Mouse (Mus musculus) heart, adult 2 months (tissue): ENCODE results near the gene Wbp2. TPM values are rescaled to one million over a fixed set of nuclear protein-coding genes. Genes with fewer than 3 reads are reported as not detected.

Experiments used
- DNase-seq, 2 experiments: peaks; one replicate each; pipeline ENCODE4 v3.0.0; 2021
- H3K27ac ChIP-seq: fragments of 200-600 bp; 2 replicates; pipeline ENCODE4 v1.8.1; 2022
- H3K27me3 ChIP-seq: fragments of 200-500 bp; 2 replicates; pipeline ENCODE4 v1.6.1; 2012; ENCODE audit warnings: mild to moderate bottlenecking, low read length, inconsistent platforms, mixed read lengths; ENCODE audit not compliant: control insufficient read depth, insufficient read depth
- H3K36me3 ChIP-seq: fragments of 200-500 bp; 2 replicates; pipeline ENCODE4 v1.6.1; 2012; ENCODE audit warnings: low read length, inconsistent platforms; ENCODE audit not compliant: control insufficient read depth, insufficient read depth
- H3K4me1 ChIP-seq: fragments of 200-500 bp; 2 replicates; pipeline ENCODE4 v1.6.1; 2011; ENCODE audit warnings: low read length; ENCODE audit not compliant: control insufficient read depth, insufficient read depth
- H3K4me3 ChIP-seq: fragments of 200-600 bp; 2 replicates; pipeline ENCODE4 v1.8.1; 2022
- H3K79me2 ChIP-seq: fragments of 200-500 bp; replicated peaks from 2 replicates; pipeline ENCODE4 v1.6.1; 2012; ENCODE audit warnings: mild to moderate bottlenecking, inconsistent platforms, low read length, moderate library complexity, mixed read lengths; ENCODE audit not compliant: control insufficient read depth, insufficient read depth
- H3K9ac ChIP-seq: fragments of 200-500 bp; 2 replicates; pipeline ENCODE4 v1.6.1; 2012; ENCODE audit warnings: low read depth, mild to moderate bottlenecking, control low read depth, inconsistent platforms, low read length, mixed read lengths
- CTCF ChIP-seq: fragments of 200-600 bp; IDR thresholded peaks from 2 replicates; pipeline ENCODE4 v1.8.1; 2022; ENCODE audit warnings: antibody characterized with exemption, mild to moderate bottlenecking, moderate library complexity
- EP300 ChIP-seq: fragments of 200-500 bp; IDR thresholded peaks from 2 replicates; pipeline ENCODE4 v1.6.1; 2011; ENCODE audit warnings: low read depth, low read length, control low read depth; ENCODE audit not compliant: insufficient read depth
- POLR2A ChIP-seq: fragments of 200-500 bp; IDR thresholded peaks from 2 replicates; pipeline ENCODE4 v1.6.1; 2011; ENCODE audit warnings: mild to moderate bottlenecking, low read depth, low read length, control low read depth; ENCODE audit not compliant: insufficient read depth
- WGBS: fragments of 180-500 bp; shearing (Covaris S2); methylation state at CpG from one replicate; pipeline ENCODE4 v1.1.7; 2018; 5-methylcytosine and 5-hydroxymethylcytosine counted together
- intact Hi-C: fragments of 180-260 bp; cut with DNase I; formaldehyde crosslinking; loops from one replicate; pipeline ENCODE4 v1.15.1; 2025
- polyA plus RNA-seq: library from polyadenylated mRNA; depleted of rRNA; stranded (reverse); fragments of >200 nt; gene quantifications from 2 replicates; pipeline ENCODE4 v1.2.3, GENCODE M21; 2012
- total RNA-seq, 2 experiments: library from RNA; stranded (reverse); gene quantifications; 2 replicates each; pipeline ENCODE4 v1.2.3; 2021

Wbp2 gene
- total and polyA plus RNA-seq, 3 experiments: 91.0 to 176 (median 108) TPM

GRCm38 (mm10) chr11:116071510-116071909 is 15.3 kb downstream of the Wbp2 start:
- no peaks in the 10 kb centered on the region for H3K27me3 ChIP-seq
- no peaks in the 10 kb centered on the region for H3K4me1 ChIP-seq
- H3K27ac ChIP-seq: no peak overlapping the region
- no peak for DNase-seq
- H3K36me3 ChIP-seq: no peaks in the 10 kb centered on the region
- H3K79me2 ChIP-seq: no peaks in the 10 kb centered on the region
- no peak overlapping the region for H3K9ac ChIP-seq
- TF ChIP-seq EP300: no peak
- TF ChIP-seq CTCF: peak; percentile 47
- TF ChIP-seq POLR2A: no peak
- 47% methylated on average over 5 of the region's 5 CpGs for WGBS
- no peak overlapping the region for H3K4me3 ChIP-seq
- intact Hi-C loops: no loop called here

- 91% methylated on average over 12 of the region's 12 CpGs for WGBS
- Histone ChIP-seq H3K4me1 (no peaks in the 10 kb centered on the region), H3K4me3 (no peak overlapping the region), H3K27me3 (no peaks in the 10 kb centered on the region), H3K9ac (no peak overlapping the region), H3K79me2 (no peaks in the 10 kb centered on the region), H3K27ac (no peak overlapping the region), H3K36me3 (no peaks in the 10 kb centered on the region)
- TF ChIP-seq EP300 (no peak), CTCF (no peak), POLR2A (no peak)
- intact Hi-C loops: no loop called here
- no peak for DNase-seq
Measured at GRCm38 (mm10) chr11:116065345-116065744, 21.4 kb downstream of the Wbp2 start.

GRCm38 (mm10) chr11:116064187-116064867 is 22.5 kb downstream of the Wbp2 start:
- 68% methylated on average over 23 of the region's 23 CpGs for WGBS
- intact Hi-C loops: no loop called here
- no peaks in the 10 kb centered on the region for H3K79me2 ChIP-seq
- no peak overlapping the region for H3K27ac ChIP-seq
- no peak for DNase-seq
- H3K4me1 ChIP-seq: no peaks in the 10 kb centered on the region
- no peak overlapping the region for H3K9ac ChIP-seq
- H3K4me3 ChIP-seq: no peak overlapping the region
- H3K36me3 ChIP-seq: no peaks in the 10 kb centered on the region
- TF ChIP-seq CTCF: no peak
- no peak for TF ChIP-seq EP300
- TF ChIP-seq POLR2A: no peak
- no peaks in the 10 kb centered on the region for H3K27me3 ChIP-seq

GRCm38 (mm10) chr11:116063562-116063961 is 23.2 kb downstream of the Wbp2 start:
- Histone ChIP-seq H3K79me2 (no peaks in the 10 kb centered on the region), H3K27ac (no peak overlapping the region), H3K27me3 (no peaks in the 10 kb centered on the region), H3K4me3 (no peak overlapping the region), H3K36me3 (no peaks in the 10 kb centered on the region), H3K9ac (no peak overlapping the region), H3K4me1 (no peaks in the 10 kb centered on the region)
- 46% methylated on average over 13 of the region's 13 CpGs for WGBS
- TF ChIP-seq POLR2A (no peak), CTCF (no peak), EP300 (no peak)
- intact Hi-C loops: no loop called here
- DNase-seq: peak in 1 of 2 experiments; percentile 37

GRCm38 (mm10) chr11:116062521-116062920 is 24.3 kb downstream of the Wbp2 start:
- DNase-seq: no peak
- TF ChIP-seq CTCF: no peak
- TF ChIP-seq POLR2A: no peak
- no peak for TF ChIP-seq EP300
- no peaks in the 10 kb centered on the region for H3K36me3 ChIP-seq
- H3K79me2 ChIP-seq: no peaks in the 10 kb centered on the region
- 71% methylated on average over 8 of the region's 8 CpGs for WGBS
- intact Hi-C loops: no loop called here
- H3K27me3 ChIP-seq: no peaks in the 10 kb centered on the region
- H3K27ac ChIP-seq: no peak overlapping the region
- no peaks in the 10 kb centered on the region; the same call in 1 of the 2 replicates for H3K4me1 ChIP-seq
- H3K4me3 ChIP-seq: no peak overlapping the region
- H3K9ac ChIP-seq: no peak overlapping the region

- Histone ChIP-seq H3K27me3 (no peaks in the 10 kb centered on the region), H3K79me2 (no peaks in the 10 kb centered on the region), H3K27ac (no peak overlapping the region), H3K4me1 (no peaks in the 10 kb centered on the region; the same call in 1 of the 2 replicates), H3K9ac (no peak overlapping the region), H3K4me3 (no peak overlapping the region), H3K36me3 (no peaks in the 10 kb centered on the region)
- 88% methylated on average over 13 of the region's 13 CpGs for WGBS
- no peak for TF ChIP-seq EP300
- no peak for TF ChIP-seq POLR2A
- no peak for TF ChIP-seq CTCF
- no peak for DNase-seq
- intact Hi-C loops: no loop called here
Measured at GRCm38 (mm10) chr11:116061641-116062415, 25.0 kb downstream of the Wbp2 start.
